ENCODE assay signal across 8 mouse cellular contexts in the genomic region with DNA sequence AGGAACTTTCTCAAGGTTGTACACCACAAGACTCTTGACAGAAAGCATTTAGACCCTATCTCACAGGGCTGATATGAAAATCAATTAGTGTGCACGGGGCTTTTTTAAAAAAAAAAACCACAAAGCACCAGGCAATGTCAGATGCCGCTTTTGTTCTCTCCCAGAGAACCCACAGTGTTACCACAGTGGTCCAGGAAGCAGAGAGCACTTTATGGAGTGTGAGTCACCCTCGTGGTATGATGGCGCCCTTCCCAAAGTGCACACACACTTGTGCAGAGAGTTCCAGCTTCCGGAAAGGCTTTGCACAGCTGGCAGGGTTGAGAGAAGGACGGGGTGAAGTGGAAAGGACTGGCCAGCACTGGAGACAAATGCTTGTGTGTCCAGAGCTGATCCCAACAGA. TPM values are rescaled to one million over a fixed set of nuclear protein-coding genes. Genes with fewer than 3 reads are reported as not detected.
DNase-seq lines count a peak whose midpoint lies in the region; ATAC-seq lines count a peak whose summit lies in the region.

No protein-coding gene starts in this region.

- peak overlapping the region; percentile 8; the same call in 1 of the 2 replicates for H3K27ac ChIP-seq in limb, embryonic 13.5 days
- no peak overlapping the region for H3K27ac ChIP-seq in limb, embryonic 10.5 days

- no peak overlapping the region for H3K9ac ChIP-seq in limb, embryonic 13.5 days

- H3K4me3 ChIP-seq in limb, embryonic 13.5 days, result no peak overlapping the region
- H3K4me3 ChIP-seq in limb, embryonic 10.5 days, result no peak overlapping the region

- no peaks in the 10 kb centered on the region for H3K9me3 ChIP-seq in limb, embryonic 13.5 days
- H3K9me3 ChIP-seq in limb, embryonic 10.5 days (replicated peaks), result no peaks in the 10 kb centered on the region

- DNase-seq in limb, embryonic 10.5 days (ENCODE audit: low spot score), result no peak
- DNase-seq in gastrocnemius, postnatal 36 days, result peak; percentile 25 to 51
- peak; percentile 13 to 42 for DNase-seq in kidney, postnatal 25 days
- peak; percentile 56 for DNase-seq in skeletal muscle tissue, adult 2 months (ENCODE audit: low read depth, low spot score)
- no peak for DNase-seq in yolk sac, embryonic 10.5 days (ENCODE audit: low spot score)
- no peak for DNase-seq in frontal cortex, postnatal 14 days (ENCODE audit: low spot score in 2 of 2)
- DNase-seq in ovary, postnatal 36 days (ENCODE audit: low spot score), result no peak

- no peak overlapping the region for H3K4me2 ChIP-seq in limb, embryonic 13.5 days (replicated peaks)

- intact Hi-C loops in gastrocnemius, postnatal 36 days (cut with DNase I), result no loop called here

- peaks cover 12% of the 10 kb centered on the region; the same call in 1 of the 2 replicates for H3K4me1 ChIP-seq in limb, embryonic 13.5 days
- peaks cover 3% of the 10 kb centered on the region; the same call in 1 of the 2 replicates for H3K4me1 ChIP-seq in limb, embryonic 10.5 days

- no peak for ATAC-seq in limb, embryonic 13.5 days (ENCODE audit: low FRiP score, low read depth)

- H3K36me3 ChIP-seq in limb, embryonic 13.5 days, result no peaks in the 10 kb centered on the region
- H3K36me3 ChIP-seq in limb, embryonic 10.5 days, result no peaks in the 10 kb centered on the region

- 61% methylated on average over 6 of the region's 6 CpGs for WGBS in limb, embryonic 13.5 days
- 76% methylated on average over 6 of the region's 6 CpGs for WGBS in limb, embryonic 10.5 days

- H3K27me3 ChIP-seq in limb, embryonic 13.5 days, result no peaks in the 10 kb centered on the region
- H3K27me3 ChIP-seq in limb, embryonic 10.5 days (ENCODE audit: low read depth, poor library complexity, severe bottlenecking), result peaks cover 5% of the 10 kb centered on the region; the same call in 1 of the 2 replicates

RNA-seq across cellular contexts. Expression of a gene that starts 8.1 kb away (rescaled TPM):
- polyA plus RNA-seq in limb, embryonic 13.5 days (2015; fragmentation: Nextera tagmentation; extraction: Ambion mirVana), result 3.8 and 4.6 TPM in 2 replicates
- polyA plus RNA-seq in limb, embryonic 10.5 days (2016; fragmentation: Nextera tagmentation; extraction: Ambion mirVana), result 0.84 and 0.90 TPM in 2 replicates
- total RNA-seq in gastrocnemius, postnatal 36 days (2021), result 1 to 10 TPM; 1.9 to 3.1 TPM

RNA-seq across cellular contexts. Expression of a gene that starts 49.4 kb away (rescaled TPM):
- polyA plus RNA-seq in limb, embryonic 13.5 days (2015; fragmentation: Nextera tagmentation; extraction: Ambion mirVana), result 4.4 and 4.5 TPM in 2 replicates
- polyA plus RNA-seq in limb, embryonic 10.5 days (2016; fragmentation: Nextera tagmentation; extraction: Ambion mirVana), result 2.3 and 2.6 TPM in 2 replicates
- total RNA-seq in gastrocnemius, postnatal 36 days (2021), result 1 to 10 TPM; 1.1 to 1.3 TPM

Comparison
In these comparisons a context has a peak if more than half of its experiments do, and no peak if none do; other contexts are left out.
1. DNase-seq: peak in gastrocnemius, postnatal 36 days (2 of 2), kidney, postnatal 25 days (2 of 2) and skeletal muscle tissue, adult 2 months (single experiment); none in limb, embryonic 10.5 days (single experiment), yolk sac, embryonic 10.5 days (single experiment), frontal cortex, postnatal 14 days (0 of 2) and ovary, postnatal 36 days (single experiment).